Mouse (Mus musculus) embryonic facial prominence, embryonic 11.5 days (tissue): ENCODE results near the gene Nsun3. TPM values are rescaled to one million over a fixed set of nuclear protein-coding genes. Genes with fewer than 3 reads are reported as not detected.

Experiments
- ATAC-seq: fragments of 200-750 bp; cut with Nextera tagmentation; replicated peaks from 2 replicates; pipeline ENCODE4 v1.8.0; 2017; ENCODE audit warnings: low read depth; ENCODE audit not compliant: insufficient number of reproducible peaks, low FRiP score, low TSS enrichment
- DNase-seq: peaks from one replicate; pipeline ENCODE4 v3.0.0-alpha.2; 2015; ENCODE audit warnings: low spot score
- H3K27ac ChIP-seq: fragments of 300-500 bp; sonication (generic); replicated peaks from 2 replicates; pipeline ENCODE4 v1.5.1; 2014; ENCODE audit warnings: mild to moderate bottlenecking, low read depth, low read length, control low read depth
- H3K27me3 ChIP-seq: fragments of 300-500 bp; sonication (generic); 2 replicates; pipeline ENCODE4 v1.6.1; 2014; ENCODE audit warnings: mild to moderate bottlenecking, low read length, moderate library complexity, mixed read lengths; ENCODE audit not compliant: control insufficient read depth, insufficient read depth
- H3K36me3 ChIP-seq: fragments of 300-500 bp; sonication (generic); replicated peaks from 2 replicates; pipeline ENCODE4 v1.6.1; 2014; ENCODE audit warnings: low read depth, mild to moderate bottlenecking, low read length, moderate library complexity, mixed read lengths; ENCODE audit not compliant: control insufficient read depth, insufficient read depth
- H3K4me1 ChIP-seq: fragments of 300-500 bp; sonication (generic); 2 replicates; pipeline ENCODE4 v1.6.1; 2014; ENCODE audit warnings: low read length, mixed read lengths; ENCODE audit not compliant: control insufficient read depth, insufficient read depth
- H3K4me2 ChIP-seq: fragments of 300-500 bp; sonication (generic); 2 replicates; pipeline ENCODE4 v1.6.1; 2014; ENCODE audit warnings: low read depth, mild to moderate bottlenecking, control low read depth, low read length, moderate library complexity
- H3K4me3 ChIP-seq: fragments of 300-500 bp; sonication (generic); 2 replicates; pipeline ENCODE4 v1.5.1; 2014; ENCODE audit warnings: low read depth, low read length, control low read depth
- H3K9ac ChIP-seq: fragments of 300-500 bp; sonication (generic); replicated peaks from 2 replicates; pipeline ENCODE4 v1.6.1; 2014; ENCODE audit warnings: mild to moderate bottlenecking, control low read depth, low read length
- H3K9me3 ChIP-seq: fragments of 300-500 bp; sonication (generic); replicated peaks from 2 replicates; pipeline ENCODE4 v1.6.1; 2016; ENCODE audit warnings: mild to moderate bottlenecking, low read length, inconsistent platforms, mixed read lengths; ENCODE audit not compliant: control insufficient read depth
- WGBS: fragments of 180-500 bp; shearing (Covaris S2); extraction: QIAGEN DNeasy Blood & Tissue Kit; methylation state at CpG from one replicate; pipeline ENCODE4 v1.1.7; 2014; 5-methylcytosine and 5-hydroxymethylcytosine counted together
- polyA plus RNA-seq: library from polyadenylated mRNA; unstranded; fragments of >200 nt; fragmentation: Nextera tagmentation; extraction: Ambion mirVana; gene quantifications from 2 replicates; pipeline ENCODE4 v1.2.1, GENCODE M21; 2014

The Nsun3 gene
- polyA plus RNA-seq, 1 experiment from 2014 or later: 5.8 TPM

- Histone ChIP-seq H3K9ac (no peak overlapping the region), H3K4me1 (no peaks in the 10 kb centered on the region), H3K4me2 (no peak overlapping the region), H3K4me3 (no peak overlapping the region), H3K27ac (no peak overlapping the region), H3K9me3 (no peaks in the 10 kb centered on the region), H3K27me3 (no peaks in the 10 kb centered on the region), H3K36me3 (no peaks in the 10 kb centered on the region)
- no peak for ATAC-seq
- 64% methylated on average over 5 of the region's 5 CpGs for WGBS
- peak; percentile 43 for DNase-seq
These were observed 4.4 kb downstream of the Nsun3 start for GRCm38 (mm10) chr16:62782229-62782628.

GRCm38 (mm10) chr16:62778282-62778681, 8.3 kb downstream of the Nsun3 start:
- Histone ChIP-seq H3K36me3 (no peaks in the 10 kb centered on the region), H3K4me3 (no peak overlapping the region), H3K9me3 (no peaks in the 10 kb centered on the region), H3K9ac (no peak overlapping the region), H3K27ac (no peak overlapping the region), H3K27me3 (no peaks in the 10 kb centered on the region), H3K4me1 (no peaks in the 10 kb centered on the region), H3K4me2 (no peak overlapping the region)
- DNase-seq (peak; percentile 31), ATAC-seq (no peak)
- WGBS: 46% methylated on average over 10 of the region's 10 CpGs

- DNase-seq: no peak
- H3K27ac ChIP-seq: no peak overlapping the region
- H3K27me3 ChIP-seq: no peaks in the 10 kb centered on the region
- no peak overlapping the region for H3K4me2 ChIP-seq
- no peaks in the 10 kb centered on the region for H3K4me1 ChIP-seq
- no peak overlapping the region for H3K9ac ChIP-seq
- WGBS: 88% methylated on average over 11 of the region's 11 CpGs
- no peak for ATAC-seq
- H3K4me3 ChIP-seq: no peak overlapping the region
- H3K9me3 ChIP-seq: no peaks in the 10 kb centered on the region
- no peaks in the 10 kb centered on the region for H3K36me3 ChIP-seq
These were observed 10.6 kb downstream of the Nsun3 start for GRCm38 (mm10) chr16:62776034-62776433.

- H3K9ac ChIP-seq: no peak overlapping the region
- 80% methylated on average over 4 of the region's 4 CpGs for WGBS
These were observed 13.2 kb downstream of the Nsun3 start for GRCm38 (mm10) chr16:62773462-62773861.

DNA sequence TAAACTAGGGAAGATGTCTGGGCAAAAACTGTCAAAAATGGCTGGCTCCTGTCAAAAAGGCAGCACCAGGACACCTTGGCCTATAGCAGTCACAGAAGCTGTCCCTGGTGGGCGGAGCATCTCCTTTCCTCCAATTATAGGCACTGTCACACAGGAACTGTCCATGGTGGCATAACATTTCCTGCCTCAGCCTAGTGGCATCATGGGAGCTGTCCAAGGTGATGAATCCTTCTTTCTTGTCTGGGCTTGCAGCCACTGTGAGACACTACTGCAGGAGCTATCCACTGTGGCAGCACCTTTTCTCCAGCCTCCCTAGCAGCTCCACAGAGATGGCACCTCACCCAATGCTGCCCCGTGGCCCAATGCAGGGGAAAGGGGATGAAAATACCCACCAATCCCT, 28.3 kb downstream of the Nsun3 start:
- Histone ChIP-seq H3K4me1 (no peaks in the 10 kb centered on the region), H3K9ac (no peak overlapping the region), H3K4me2 (no peak overlapping the region), H3K4me3 (no peak overlapping the region), H3K9me3 (no peaks in the 10 kb centered on the region), H3K27ac (no peak overlapping the region), H3K27me3 (no peaks in the 10 kb centered on the region), H3K36me3 (no peaks in the 10 kb centered on the region)
- no peak for ATAC-seq
- peak; percentile 56 for DNase-seq
- 88% methylated on average over 2 of the region's 2 CpGs for WGBS

More at GRCm38 (mm10) chr16:62773462-62773861, 13.2 kb downstream of the Nsun3 start:
- Histone ChIP-seq H3K27ac (no peak overlapping the region), H3K4me2 (no peak overlapping the region), H3K4me1 (no peaks in the 10 kb centered on the region), H3K9me3 (no peaks in the 10 kb centered on the region), H3K4me3 (no peak overlapping the region), H3K36me3 (no peaks in the 10 kb centered on the region), H3K27me3 (no peaks in the 10 kb centered on the region)
- DNase-seq (no peak), ATAC-seq (no peak)

DNA sequence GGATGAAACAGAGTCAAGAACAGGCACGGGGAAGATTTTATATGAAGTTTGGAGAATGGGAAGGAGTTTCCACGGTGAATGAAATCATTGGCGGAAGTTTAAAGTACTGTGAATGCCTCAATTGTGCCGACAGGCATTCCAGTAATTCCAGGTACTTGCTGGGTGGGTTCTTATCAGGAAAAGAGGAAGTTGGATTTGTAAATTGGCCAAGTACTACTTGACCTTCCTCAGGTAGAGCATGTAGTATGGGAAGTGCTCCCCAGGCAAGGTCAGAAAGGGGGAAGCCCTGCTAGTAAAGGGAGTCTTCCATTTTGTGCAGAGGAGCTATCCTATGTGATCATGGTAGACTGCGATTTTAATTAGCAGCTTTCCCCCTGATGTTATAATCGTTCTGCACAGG, 31.3 kb downstream of the Nsun3 start:
- Histone ChIP-seq H3K9ac (no peak overlapping the region), H3K27ac (no peak overlapping the region), H3K36me3 (no peaks in the 10 kb centered on the region), H3K4me1 (no peaks in the 10 kb centered on the region), H3K27me3 (no peaks in the 10 kb centered on the region), H3K4me2 (no peak overlapping the region), H3K9me3 (no peaks in the 10 kb centered on the region), H3K4me3 (no peak overlapping the region)
- ATAC-seq: no peak
- WGBS: 90% methylated on average over 6 of the region's 6 CpGs
- DNase-seq: no peak

DNA sequence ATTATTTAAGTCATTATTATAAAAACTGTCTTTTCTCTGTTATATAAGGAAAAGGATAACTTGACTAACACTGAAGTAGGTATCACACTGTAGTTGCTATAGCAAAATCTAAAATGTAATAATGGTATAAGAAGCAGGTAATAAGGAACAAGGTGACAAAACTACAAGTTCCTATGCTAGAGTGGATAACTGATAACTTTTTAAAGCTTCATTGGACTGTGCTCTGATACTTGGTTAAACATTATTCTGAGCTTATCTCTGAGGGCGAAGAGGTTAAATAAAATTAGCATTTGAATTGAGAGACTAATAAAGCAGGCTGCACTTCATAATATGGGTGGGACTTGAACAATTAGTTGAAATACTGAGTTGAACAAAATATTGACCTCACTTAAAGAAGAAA, 33.0 kb downstream of the Nsun3 start:
- 93% methylated on average over 1 of the region's 1 CpGs for WGBS
- DNase-seq: no peak
- no peak for ATAC-seq
- H3K4me1 ChIP-seq: no peaks in the 10 kb centered on the region
- no peaks in the 10 kb centered on the region for H3K27me3 ChIP-seq
- no peaks in the 10 kb centered on the region for H3K9me3 ChIP-seq
- no peak overlapping the region for H3K4me3 ChIP-seq
- no peaks in the 10 kb centered on the region for H3K36me3 ChIP-seq
- H3K4me2 ChIP-seq: no peak overlapping the region
- no peak overlapping the region for H3K27ac ChIP-seq
- H3K9ac ChIP-seq: no peak overlapping the region

- no peak for ATAC-seq
- Histone ChIP-seq H3K9ac (no peak overlapping the region), H3K4me2 (no peak overlapping the region), H3K9me3 (no peaks in the 10 kb centered on the region), H3K27ac (no peak overlapping the region), H3K36me3 (no peaks in the 10 kb centered on the region), H3K27me3 (no peaks in the 10 kb centered on the region), H3K4me1 (no peaks in the 10 kb centered on the region), H3K4me3 (no peak overlapping the region)
- DNase-seq: no peak
- 84% methylated on average over 4 of the region's 4 CpGs for WGBS
These were observed 33.5 kb downstream of the Nsun3 start for GRCm38 (mm10) chr16:62753079-62753478.
